Comparison of ENCODE assay signal across 8 mouse cellular contexts in genomic region chr19:8841012-8841411, GRCm38 (mm10). TPM values are rescaled to one million over a fixed set of nuclear protein-coding genes. Genes with fewer than 3 reads are reported as not detected.
A peak's percentile ranks its signal among the peaks of the same experiment; 100 is the strongest.
DNase-seq lines count a peak whose midpoint lies in the region; ATAC-seq and TF ChIP-seq lines count a peak whose summit lies in the region.

No protein-coding gene starts in this region.

- no peak for TF ChIP-seq CTCF in left cerebral cortex, adult 2 months (IDR thresholded peaks at IDR 0.05)
- no peak for TF ChIP-seq CTCF in hindbrain, postnatal 0 days (IDR thresholded peaks at IDR 0.05; ENCODE audit: low read depth)

- H3K4me1 ChIP-seq in embryonic facial prominence, embryonic 14.5 days (ENCODE audit: control insufficient read depth, insufficient read depth, low read length): peaks cover 23% of the 10 kb centered on the region
- H3K4me1 ChIP-seq in hindbrain, postnatal 0 days (ENCODE audit: insufficient read depth, low read length): peaks cover 8% of the 10 kb centered on the region

- DNase-seq in left cerebral cortex, adult 2 months (ENCODE audit: extremely low spot score in 1 of 2, low spot score in 2 of 2): no peak
- DNase-seq in left cerebral cortex, postnatal 10 days (ENCODE audit: extremely low spot score in 1 of 2, low spot score in 2 of 2): no peak
- no peak for DNase-seq in embryonic facial prominence, embryonic 14.5 days (ENCODE audit: low spot score)
- DNase-seq in hindbrain, postnatal 0 days (ENCODE audit: low spot score): no peak
- DNase-seq in naive thymus-derived CD4-positive, alpha-beta T cell, adult 2 months (ENCODE audit: low read depth): peak; percentile 24
- no peak for DNase-seq in ovary, postnatal 10 days (ENCODE audit: low spot score)
- DNase-seq in right cerebral cortex, postnatal 10 days (ENCODE audit: low spot score in 2 of 2): no peak
- DNase-seq in right cerebral cortex, postnatal 14 days: no peak

- ATAC-seq in embryonic facial prominence, embryonic 14.5 days (ENCODE audit: low read depth): no peak
- ATAC-seq in hindbrain, postnatal 0 days: no peak

- peak overlapping the region; percentile 75 for H3K4me2 ChIP-seq in embryonic facial prominence, embryonic 14.5 days (ENCODE audit: low read depth, low read length)
- peak overlapping the region; percentile 91 for H3K4me2 ChIP-seq in hindbrain, postnatal 0 days (ENCODE audit: low read depth, low read length)

- intact Hi-C loops in left cerebral cortex, adult 2 months (cut with DNase I): loop anchor here (5.0 kb wide), 4 partner anchors 46 to 271 kb away; partner anchors contain the start of genes 1810009A15Rik, Gm49416 and Mta2
- intact Hi-C loops in left cerebral cortex, postnatal 10 days (cut with DNase I): loop anchor here (5.0 kb wide), 1 partner anchor 56 kb away; the partner anchor contains the start of gene Ganab

- H3K36me3 ChIP-seq in embryonic facial prominence, embryonic 14.5 days (ENCODE audit: control insufficient read depth, insufficient read depth, low read length): peaks cover 15% of the 10 kb centered on the region; the same call in 1 of the 2 replicates
- H3K36me3 ChIP-seq in hindbrain, postnatal 0 days (ENCODE audit: insufficient read depth, low read length): peaks cover 8% of the 10 kb centered on the region; the same call in 1 of the 2 replicates

- no peaks in the 10 kb centered on the region for H3K9me3 ChIP-seq in embryonic facial prominence, embryonic 14.5 days (ENCODE audit: control insufficient read depth, low read length)
- no peaks in the 10 kb centered on the region for H3K9me3 ChIP-seq in hindbrain, postnatal 0 days (ENCODE audit: low read length)

- H3K27me3 ChIP-seq in embryonic facial prominence, embryonic 14.5 days (replicated peaks; ENCODE audit: control insufficient read depth, insufficient read depth, low read length): no peaks in the 10 kb centered on the region
- no peaks in the 10 kb centered on the region for H3K27me3 ChIP-seq in hindbrain, postnatal 0 days (ENCODE audit: insufficient read depth, low read length)

- H3K9ac ChIP-seq in embryonic facial prominence, embryonic 14.5 days (ENCODE audit: low read depth, low read length): no peak overlapping the region; the same call in 1 of the 2 replicates
- peak overlapping the region; percentile 73 for H3K9ac ChIP-seq in hindbrain, postnatal 0 days (replicated peaks; ENCODE audit: low read length)

- peak overlapping the region; percentile 98; the same call in 1 of the 2 replicates for H3K27ac ChIP-seq in left cerebral cortex, adult 2 months
- no peak overlapping the region for H3K27ac ChIP-seq in embryonic facial prominence, embryonic 14.5 days (replicated peaks; ENCODE audit: low read depth, low read length)
- peak overlapping the region; percentile 97; the same call in 1 of the 2 replicates for H3K27ac ChIP-seq in hindbrain, postnatal 0 days

- peak overlapping the region; percentile 82 for H3K4me3 ChIP-seq in left cerebral cortex, adult 2 months
- peak overlapping the region; percentile 46; the same call in 1 of the 2 replicates for H3K4me3 ChIP-seq in embryonic facial prominence, embryonic 14.5 days (ENCODE audit: low read depth, low read length)
- peak overlapping the region; percentile 51 for H3K4me3 ChIP-seq in hindbrain, postnatal 0 days (ENCODE audit: low read length)

- WGBS in embryonic facial prominence, embryonic 14.5 days: 85% methylated on average over 7 of the region's 7 CpGs
- 86% methylated on average over 7 of the region's 7 CpGs for WGBS in hindbrain, postnatal 0 days

RNA-seq across cellular contexts. Expression of gene Gng3, which starts 2.0 kb away (rescaled TPM):
- 100 to 1,000 TPM; 184 to 198 TPM for total RNA-seq in left cerebral cortex, adult 2 months (2021)
- total RNA-seq in left cerebral cortex, postnatal 10 days (2021): 100 to 1,000 TPM; 319 to 328 TPM
- polyA plus RNA-seq in embryonic facial prominence, embryonic 14.5 days (2014; fragmentation: Nextera tagmentation; extraction: Ambion mirVana): 22.2 and 24.6 TPM in 2 replicates
- 93.2 and 99.7 TPM in 2 replicates for total RNA-seq in hindbrain, postnatal 0 days (2014; rRNA removed)
- polyA plus RNA-seq in hindbrain, postnatal 0 days (2015; fragmentation: Nextera tagmentation; extraction: Ambion mirVana): 591 and 626 TPM in 2 replicates

RNA-seq across cellular contexts. Expression of gene Bscl2, which starts 3.7 kb away (rescaled TPM):
- 100 to 1,000 TPM; 109 TPM for total RNA-seq in left cerebral cortex, adult 2 months (2021)
- total RNA-seq in left cerebral cortex, postnatal 10 days (2021): 10 to 100 TPM; 96.1 to 97.0 TPM
- 44.9 and 47.3 TPM in 2 replicates for polyA plus RNA-seq in embryonic facial prominence, embryonic 14.5 days (2014; fragmentation: Nextera tagmentation; extraction: Ambion mirVana)
- total RNA-seq in hindbrain, postnatal 0 days (2014; rRNA removed): 132 and 146 TPM in 2 replicates
- 104 and 107 TPM in 2 replicates for polyA plus RNA-seq in hindbrain, postnatal 0 days (2015; fragmentation: Nextera tagmentation; extraction: Ambion mirVana)

RNA-seq across cellular contexts. Expression of gene Lrrn4cl, which starts 9.6 kb away (rescaled TPM):
- 1 to 10 TPM in 1 of 2 experiments, under 1 TPM in 1; 0.87 to 1.1 TPM for total RNA-seq in left cerebral cortex, adult 2 months (2021)
- 1 to 10 TPM in 1 of 2 experiments, under 1 TPM in 1; 0.43 to 1.0 TPM for total RNA-seq in left cerebral cortex, postnatal 10 days (2021)
- 1.6 and 2.4 TPM in 2 replicates for polyA plus RNA-seq in embryonic facial prominence, embryonic 14.5 days (2014; fragmentation: Nextera tagmentation; extraction: Ambion mirVana)
- 1.6 TPM in 2 replicates for total RNA-seq in hindbrain, postnatal 0 days (2014; rRNA removed)
- 1.5 and 1.8 TPM in 2 replicates for polyA plus RNA-seq in hindbrain, postnatal 0 days (2015; fragmentation: Nextera tagmentation; extraction: Ambion mirVana)

RNA-seq across cellular contexts. Expression of gene AC129217.1, which starts 11.4 kb away (rescaled TPM):
- not detected for total RNA-seq in left cerebral cortex, adult 2 months (2021)
- total RNA-seq in left cerebral cortex, postnatal 10 days (2021): 1 to 10 TPM in 1 of 2 experiments, not detected in 1; 1.9 TPM
- polyA plus RNA-seq in embryonic facial prominence, embryonic 14.5 days (2014; fragmentation: Nextera tagmentation; extraction: Ambion mirVana): not detected in 2 replicates
- total RNA-seq in hindbrain, postnatal 0 days (2014; rRNA removed): not detected in 2 replicates
- polyA plus RNA-seq in hindbrain, postnatal 0 days (2015; fragmentation: Nextera tagmentation; extraction: Ambion mirVana): not detected in 2 replicates

RNA-seq across cellular contexts. Expression of gene Hnrnpul2, which starts 21.2 kb away (rescaled TPM):
- total RNA-seq in left cerebral cortex, adult 2 months (2021): 100 to 1,000 TPM; 125 to 129 TPM
- total RNA-seq in left cerebral cortex, postnatal 10 days (2021): 10 to 100 TPM; 98.6 to 98.9 TPM
- 7.8 and 9.2 TPM in 2 replicates for polyA plus RNA-seq in embryonic facial prominence, embryonic 14.5 days (2014; fragmentation: Nextera tagmentation; extraction: Ambion mirVana)
- total RNA-seq in hindbrain, postnatal 0 days (2014; rRNA removed): 19.7 and 20.1 TPM in 2 replicates
- polyA plus RNA-seq in hindbrain, postnatal 0 days (2015; fragmentation: Nextera tagmentation; extraction: Ambion mirVana): 5.6 TPM in 2 replicates
